Mouse (Mus musculus): ENCODE data around the gene Kars.

Gene Kars

GRCm38 (mm10) chr8:112010997-112011815, at the start of gene Kars, which contains the start of gene Terf2ip:
Gene Kars (minus strand): TSS chr8:112011323.
Gene Terf2ip (plus strand): TSS chr8:112011398.
- DNase-seq (ENCODE audit: low read depth): peak; percentile 96

- DNase-seq (ENCODE audit: low read depth): no peak
Measured at GRCm38 (mm10) chr8:112054456-112054855, 43.3 kb upstream of the Kars start.

GRCm38 (mm10) chr8:112051537-112051936, 40.4 kb upstream of the Kars start:
- DNase-seq (ENCODE audit: low read depth): no peak

GRCm38 (mm10) chr8:112049984-112050383, 38.9 kb upstream of the Kars start:
- DNase-seq (ENCODE audit: low read depth): no peak

GRCm38 (mm10) chr8:112048293-112048692, 37.2 kb upstream of the Kars start:
- DNase-seq (ENCODE audit: low read depth): no peak

GRCm38 (mm10) chr8:112045896-112046295, 34.8 kb upstream of the Kars start:
- peak; percentile 88 for DNase-seq (ENCODE audit: low read depth)

GRCm38 (mm10) chr8:112045182-112045581, 34.1 kb upstream of the Kars start:
- no peak for DNase-seq (ENCODE audit: low read depth)

- no peak for DNase-seq (ENCODE audit: low read depth)
Measured at GRCm38 (mm10) chr8:112037521-112037920, 26.4 kb upstream of the Kars start.

- peak; percentile 87 for DNase-seq (ENCODE audit: low read depth)
Measured at GRCm38 (mm10) chr8:112034603-112035002, 23.5 kb upstream of the Kars start.

- DNase-seq (ENCODE audit: low read depth): no peak
Measured at GRCm38 (mm10) chr8:112033071-112033470, 21.9 kb upstream of the Kars start.

- no peak for DNase-seq (ENCODE audit: low read depth)
Measured at GRCm38 (mm10) chr8:112030663-112031062, 19.5 kb upstream of the Kars start.

GRCm38 (mm10) chr8:112029455-112029854, 18.3 kb upstream of the Kars start:
- no peak for DNase-seq (ENCODE audit: low read depth)

- no peak for DNase-seq (ENCODE audit: low read depth)
Measured at GRCm38 (mm10) chr8:112014936-112015335, 3.8 kb upstream of the Kars start, which contains the start of gene Gm6793. Gene Gm6793 (minus strand): TSS chr8:112015036.

- DNase-seq (ENCODE audit: low read depth): peak; percentile 41
Measured at GRCm38 (mm10) chr8:112011816-112012242, 706 bp upstream of the Kars start.

- no peak for DNase-seq (ENCODE audit: low read depth)
Measured at GRCm38 (mm10) chr8:112009558-112009957, 1.6 kb downstream of the Kars start.

GRCm38 (mm10) chr8:112007669-112008068, 3.5 kb downstream of the Kars start:
- no peak for DNase-seq (ENCODE audit: low read depth)

- DNase-seq (ENCODE audit: low read depth): no peak
Measured at GRCm38 (mm10) chr8:112005601-112006000, 5.5 kb downstream of the Kars start.

GRCm38 (mm10) chr8:112004754-112005153, 6.4 kb downstream of the Kars start:
- DNase-seq (ENCODE audit: low read depth): no peak

GRCm38 (mm10) chr8:111992703-111993039, 18.5 kb downstream of the Kars start:
- no peak for DNase-seq (ENCODE audit: low read depth)

GRCm38 (mm10) chr8:111992013-111992702, 19.0 kb downstream of the Kars start, which contains the start of gene Adat1:
Gene Adat1 (minus strand): TSS chr8:111992302.
- DNase-seq (ENCODE audit: low read depth): peak; percentile 91

- DNase-seq (ENCODE audit: low read depth): no peak
Measured at GRCm38 (mm10) chr8:111991278-111991677, 19.8 kb downstream of the Kars start.

GRCm38 (mm10) chr8:111989911-111990310, 21.2 kb downstream of the Kars start:
- peak; percentile 88 for DNase-seq (ENCODE audit: low read depth)

- DNase-seq (ENCODE audit: low read depth): peak; percentile 44
Measured at GRCm38 (mm10) chr8:111984511-111984910, 26.6 kb downstream of the Kars start.

Measured in NIH3T3 (cell line).